Mouse (Mus musculus) heart, postnatal 4 days (tissue): ENCODE data around the gene Tln2. TPM values are rescaled to one million over a fixed set of nuclear protein-coding genes. Genes with fewer than 3 reads are reported as not detected.
A peak's percentile ranks its signal among the peaks of the same experiment; 100 is the strongest.

Experiments used
- DNase-seq: peaks from one replicate; pipeline ENCODE4 v3.0.0; 2021
- total RNA-seq, 2 experiments: library from RNA; stranded (reverse); gene quantifications; 2 replicates each; pipeline ENCODE4 v1.2.3; 2021

Tln2 gene
- total RNA-seq, 2 experiments from 2014 or later: 111 to 116 TPM

- peak; percentile 48 for DNase-seq
Observed at GRCm38 (mm10) chr9:67270734-67271133, 288.8 kb downstream of the Tln2 start.

GRCm38 (mm10) chr9:67270061-67270595, 289.4 kb downstream of the Tln2 start:
- DNase-seq: no peak

- DNase-seq: no peak
Observed at GRCm38 (mm10) chr9:67267276-67267990, 292.1 kb downstream of the Tln2 start.

- no peak for DNase-seq
Observed at GRCm38 (mm10) chr9:67265513-67265912, 294.0 kb downstream of the Tln2 start.

GRCm38 (mm10) chr9:67264896-67265295, 294.6 kb downstream of the Tln2 start:
- peak; percentile 60 for DNase-seq

GRCm38 (mm10) chr9:67260835-67261599, 298.5 kb downstream of the Tln2 start:
- DNase-seq: no peak

- no peak for DNase-seq
Observed at GRCm38 (mm10) chr9:67250141-67250540, 309.4 kb downstream of the Tln2 start.

- DNase-seq: no peak
Observed at GRCm38 (mm10) chr9:67247365-67247950, 312.0 kb downstream of the Tln2 start.

- no peak for DNase-seq
Observed at GRCm38 (mm10) chr9:67245265-67245664, 314.2 kb downstream of the Tln2 start.

- DNase-seq: no peak
Observed at GRCm38 (mm10) chr9:67241683-67242082, 317.8 kb downstream of the Tln2 start.

GRCm38 (mm10) chr9:67240456-67240855, 319.0 kb downstream of the Tln2 start:
- peak; percentile 52 for DNase-seq

- no peak for DNase-seq
Observed at GRCm38 (mm10) chr9:67236987-67237386, 322.5 kb downstream of the Tln2 start.

- DNase-seq: no peak
Observed at GRCm38 (mm10) chr9:67235441-67236217, 323.9 kb downstream of the Tln2 start.

- DNase-seq: no peak
Observed at GRCm38 (mm10) chr9:67229033-67229432, 330.5 kb downstream of the Tln2 start.

GRCm38 (mm10) chr9:67220388-67220787, 339.1 kb downstream of the Tln2 start:
- peak; percentile 51 for DNase-seq

- DNase-seq: no peak
Observed at GRCm38 (mm10) chr9:67218001-67218400, 341.5 kb downstream of the Tln2 start.

- no peak for DNase-seq
Observed at GRCm38 (mm10) chr9:67214191-67214985, 345.1 kb downstream of the Tln2 start.

- DNase-seq: peak; percentile 93
Observed at GRCm38 (mm10) chr9:67213275-67213674, 346.2 kb downstream of the Tln2 start.

GRCm38 (mm10) chr9:67211220-67211619, 348.3 kb downstream of the Tln2 start:
- no peak for DNase-seq

- no peak for DNase-seq
Observed at GRCm38 (mm10) chr9:67209451-67209850, 350.1 kb downstream of the Tln2 start.

GRCm38 (mm10) chr9:67208420-67208819, 351.1 kb downstream of the Tln2 start:
- no peak for DNase-seq

- no peak for DNase-seq
Observed at GRCm38 (mm10) chr9:67205175-67205574, 354.3 kb downstream of the Tln2 start.
